Comparison of ENCODE assay signal across 12 mouse cellular contexts in genomic region chr7:92783166-92783806, GRCm38 (mm10). TPM values are rescaled to one million over a fixed set of nuclear protein-coding genes. Genes with fewer than 3 reads are reported as not detected.
DNase-seq lines count a peak whose midpoint lies in the region; ATAC-seq and TF ChIP-seq lines count a peak whose summit lies in the region.
"Had no signal": no experiment of that assay in that cellular context is flagged by ENCODE, and none has a peak within 500 bp of the region (broad histone marks: within the 10 kb centered on the region; RNA-seq: fewer than 3 reads in every experiment).

No protein-coding gene starts in this region.

- no peaks in the 10 kb centered on the region for H3K36me3 ChIP-seq in heart, adult 2 months (ENCODE audit: control insufficient read depth, insufficient read depth, low read length)
- H3K36me3 ChIP-seq in midbrain, embryonic 15.5 days (replicated peaks): no peaks in the 10 kb centered on the region
- peaks cover 7% of the 10 kb centered on the region; the same call in 1 of the 2 replicates for H3K36me3 ChIP-seq in midbrain, embryonic 13.5 days
- H3K36me3 ChIP-seq in stomach, postnatal 0 days (ENCODE audit: control insufficient read depth, insufficient read depth, low read length): no peaks in the 10 kb centered on the region
- H3K36me3 ChIP-seq: limb, embryonic 13.5 days had no signal

- no peak overlapping the region for H3K4me3 ChIP-seq in heart, adult 2 months
- no peak overlapping the region for H3K4me3 ChIP-seq in midbrain, embryonic 15.5 days
- H3K4me3 ChIP-seq in midbrain, embryonic 13.5 days (replicated peaks): no peak overlapping the region
- no peak overlapping the region for H3K4me3 ChIP-seq in stomach, postnatal 0 days (ENCODE audit: low read depth, low read length)
- H3K4me3 ChIP-seq: limb, embryonic 13.5 days had no signal

- TF ChIP-seq POLR2A in heart, adult 2 months (IDR thresholded peaks at IDR 0.05; ENCODE audit: insufficient read depth, low read depth, low read length): no peak

- no peak overlapping the region for H3K9ac ChIP-seq in heart, adult 2 months (ENCODE audit: low read depth, low read length)
- no peak overlapping the region for H3K9ac ChIP-seq in midbrain, embryonic 15.5 days
- no peak overlapping the region for H3K9ac ChIP-seq in midbrain, embryonic 13.5 days (replicated peaks)
- 0 out of 2 replicates have a peak overlapping the region, but pooled peaks have one; percentile 8 for H3K9ac ChIP-seq in stomach, postnatal 0 days (ENCODE audit: low read length)
- H3K9ac ChIP-seq: limb, embryonic 13.5 days had no signal

- H3K4me2 ChIP-seq in midbrain, embryonic 15.5 days: no peak overlapping the region
- no peak overlapping the region for H3K4me2 ChIP-seq in midbrain, embryonic 13.5 days (replicated peaks)
- no peak overlapping the region for H3K4me2 ChIP-seq in stomach, postnatal 0 days (replicated peaks; ENCODE audit: low read depth)
- H3K4me2 ChIP-seq: limb, embryonic 13.5 days had no signal

- WGBS in heart, adult 2 months: 82% methylated on average over 12 of the region's 12 CpGs
- WGBS in midbrain, embryonic 15.5 days: 78% methylated on average over 12 of the region's 12 CpGs
- 77% methylated on average over 12 of the region's 12 CpGs for WGBS in midbrain, embryonic 13.5 days
- WGBS in stomach, postnatal 0 days: 57% methylated on average over 12 of the region's 12 CpGs

- H3K79me2 ChIP-seq in heart, adult 2 months (replicated peaks; ENCODE audit: control insufficient read depth, insufficient read depth, low read length): no peaks in the 10 kb centered on the region; the same call in 1 of the 2 replicates

- no peaks in the 10 kb centered on the region for H3K9me3 ChIP-seq in midbrain, embryonic 15.5 days
- H3K9me3 ChIP-seq in midbrain, embryonic 13.5 days: no peaks in the 10 kb centered on the region; the same call in 1 of the 2 replicates
- H3K9me3 ChIP-seq in stomach, postnatal 0 days (ENCODE audit: control insufficient read depth, low read length): no peaks in the 10 kb centered on the region
- H3K9me3 ChIP-seq: limb, embryonic 13.5 days had no signal

- no peaks in the 10 kb centered on the region; the same call in 1 of the 2 replicates for H3K4me1 ChIP-seq in heart, adult 2 months (ENCODE audit: control insufficient read depth, insufficient read depth, low read length)
- peaks cover 8% of the 10 kb centered on the region for H3K4me1 ChIP-seq in midbrain, embryonic 15.5 days
- peaks cover under 1% of the 10 kb centered on the region for H3K4me1 ChIP-seq in midbrain, embryonic 13.5 days (replicated peaks)
- H3K4me1 ChIP-seq in stomach, postnatal 0 days (replicated peaks; ENCODE audit: control insufficient read depth, insufficient read depth): no peaks in the 10 kb centered on the region

- DNase-seq in heart, adult 11 months: peak; percentile 84
- no peak for DNase-seq in heart, adult 2 months
- DNase-seq in cerebellum, adult 9-10 months: peak; percentile 83
- no peak for DNase-seq in stomach, postnatal 0 days (ENCODE audit: low spot score)
- DNase-seq in ovary, postnatal 36 days (ENCODE audit: low spot score): no peak
- DNase-seq: midbrain, embryonic 14.5 days; right cerebral cortex, postnatal 4 days had no signal

- no peaks in the 10 kb centered on the region for H3K27me3 ChIP-seq in heart, adult 2 months (ENCODE audit: control insufficient read depth, insufficient read depth, low read length)
- H3K27me3 ChIP-seq in midbrain, embryonic 15.5 days (replicated peaks): no peaks in the 10 kb centered on the region
- no peaks in the 10 kb centered on the region for H3K27me3 ChIP-seq in midbrain, embryonic 13.5 days
- no peaks in the 10 kb centered on the region for H3K27me3 ChIP-seq in stomach, postnatal 0 days (ENCODE audit: control insufficient read depth, insufficient read depth, low read length)
- H3K27me3 ChIP-seq: limb, embryonic 13.5 days had no signal

- no peak for TF ChIP-seq CTCF in heart, adult 2 months (IDR thresholded peaks at IDR 0.05)
- TF ChIP-seq CTCF in stomach, postnatal 0 days (IDR thresholded peaks at IDR 0.05; ENCODE audit: low read depth): no peak

- intact Hi-C loops in heart, adult 2 months (cut with DNase I): no loop called here

- H3K27ac ChIP-seq in heart, adult 2 months: no peak overlapping the region
- 0 out of 2 replicates have a peak overlapping the region, but pooled peaks have one; percentile 45 for H3K27ac ChIP-seq in midbrain, embryonic 15.5 days
- no peak overlapping the region for H3K27ac ChIP-seq in midbrain, embryonic 13.5 days
- no peak overlapping the region for H3K27ac ChIP-seq in stomach, postnatal 0 days (replicated peaks)
- H3K27ac ChIP-seq: limb, embryonic 13.5 days had no signal

- no peak for ATAC-seq in midbrain, embryonic 15.5 days (replicated peaks)
- ATAC-seq in midbrain, embryonic 13.5 days: no peak
- ATAC-seq in stomach, postnatal 0 days (ENCODE audit: low FRiP score, low TSS enrichment): no peak
- ATAC-seq: intestine, embryonic 16.5 days; lung, postnatal 0 days had no signal

- no peak for TF ChIP-seq EP300 in heart, adult 2 months (IDR thresholded peaks at IDR 0.05; ENCODE audit: insufficient read depth, low read depth, low read length)
- no peak for TF ChIP-seq EP300 in stomach, postnatal 0 days (optimal IDR thresholded peaks at IDR 0.05)

RNA-seq across cellular contexts. Expression of gene Rab30, which starts 41.9 kb away (rescaled TPM):
- total RNA-seq in heart, adult 2 months (2021): 10 to 100 TPM; 10.8 to 22.5 TPM
- 2.8 and 6.9 TPM in 2 replicates for polyA plus RNA-seq in heart, adult 2 months (2012; rRNA removed)
- 20.3 and 23.0 TPM in 2 replicates for polyA plus RNA-seq in midbrain, embryonic 15.5 days (2015; fragmentation: Nextera tagmentation; extraction: Ambion mirVana)
- 21.6 and 22.4 TPM in 2 replicates for polyA plus RNA-seq in midbrain, embryonic 13.5 days (2015; fragmentation: Nextera tagmentation; extraction: Ambion mirVana)
- 12.1 and 13.3 TPM in 2 replicates for polyA plus RNA-seq in stomach, postnatal 0 days (2015; fragmentation: Nextera tagmentation; extraction: Ambion mirVana)

Comparison
In these comparisons a context has a peak if more than half of its experiments do, and no peak if none do; other contexts are left out.
1. DNase-seq: peak in heart, adult 11 months (single experiment) and cerebellum, adult 9-10 months (single experiment); none in heart, adult 2 months (0 of 2), stomach, postnatal 0 days (single experiment) and ovary, postnatal 36 days (single experiment).